Mouse (Mus musculus): ENCODE measurements at regions not wholly inside any gene's neighbourhood (a gene's known extent, or its start where the extent isn't known, plus 50 kb on each side); places are given as distances from the start of the nearest gene placed in this dataset.

GRCm38 (mm10) chr6:127252000-127252721 lies 100.2 kb upstream of the Ccnd2 start:
- DNase-seq (ENCODE audit: low read depth in 2 of 2, low spot score in 2 of 2), result no peak

DNA sequence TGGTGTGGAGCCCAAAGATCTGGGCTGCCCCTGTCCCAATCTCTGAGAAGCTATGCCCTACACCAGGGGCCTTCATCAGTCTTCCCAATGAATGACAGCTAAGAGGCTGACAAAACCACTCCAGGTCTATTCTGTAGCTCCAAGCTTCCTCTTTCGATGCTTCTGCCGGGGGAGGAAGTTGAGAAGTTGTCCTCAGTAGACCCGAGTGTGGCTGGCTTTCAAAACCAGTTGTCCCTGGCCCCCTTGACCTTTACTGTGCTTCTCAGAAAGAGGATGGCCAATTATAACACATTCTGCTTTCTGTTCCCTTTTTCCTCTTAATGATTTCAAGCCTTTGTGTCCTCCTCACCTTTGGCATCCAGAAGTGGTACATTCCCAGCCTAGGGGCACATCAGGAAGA lies 101.9 kb upstream of the Ccnd2 start:
- no peak for DNase-seq (ENCODE audit: low read depth in 2 of 2, low spot score in 2 of 2)

- no peak for DNase-seq (ENCODE audit: low read depth in 2 of 2, low spot score in 2 of 2)
Observed at GRCm38 (mm10) chr6:127263903-127264680, 112.1 kb upstream of the Ccnd2 start.

GRCm38 (mm10) chr6:127265063-127265775 lies 113.2 kb upstream of the Ccnd2 start:
- no peak for DNase-seq (ENCODE audit: low read depth in 2 of 2, low spot score in 2 of 2)

DNA sequence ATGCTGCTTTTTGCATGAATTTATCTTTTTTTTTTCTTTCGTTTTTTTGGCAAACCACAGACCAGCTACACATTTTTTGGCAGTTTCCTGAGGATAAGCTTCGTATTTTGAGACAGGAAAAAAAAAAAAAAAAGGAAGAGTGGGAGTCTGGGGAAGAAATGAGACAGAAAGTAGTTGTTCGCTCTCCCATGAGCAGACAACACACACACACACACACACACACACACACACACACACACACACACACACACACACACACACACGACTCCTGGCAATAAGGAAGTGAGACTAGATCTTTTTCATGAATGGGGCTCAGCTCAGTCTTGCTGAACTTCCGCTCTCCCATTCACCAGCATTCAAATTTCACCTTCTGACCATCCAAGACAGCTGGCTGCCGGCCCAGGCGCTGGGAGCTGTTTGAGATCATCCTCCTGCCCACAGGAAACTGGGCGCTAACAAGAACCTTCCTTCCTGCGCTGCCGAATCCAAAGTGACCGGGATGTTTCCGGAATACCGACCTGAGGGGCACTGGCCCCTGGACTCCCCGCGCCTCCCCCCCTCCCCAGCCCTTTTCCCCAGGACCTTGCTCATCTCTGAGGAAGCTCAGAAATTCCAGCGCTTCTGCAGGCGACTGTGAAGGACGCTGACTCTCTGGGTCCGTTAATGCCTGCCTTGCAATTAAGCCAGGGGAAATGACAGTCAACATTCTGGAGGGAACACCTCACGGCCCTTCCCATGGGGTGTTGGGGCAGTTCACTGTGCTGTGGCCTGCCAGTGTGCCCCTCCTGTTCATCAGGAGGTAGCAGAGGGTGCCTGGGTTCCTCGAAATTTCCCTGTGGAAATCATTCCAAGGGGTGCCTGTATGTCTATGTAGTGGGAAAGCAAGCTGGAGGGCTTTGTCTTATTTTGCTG lies 114.2 kb upstream of the Ccnd2 start:
- peak; percentile 31 to 37 for DNase-seq (ENCODE audit: low read depth in 2 of 2, low spot score in 2 of 2)

DNA sequence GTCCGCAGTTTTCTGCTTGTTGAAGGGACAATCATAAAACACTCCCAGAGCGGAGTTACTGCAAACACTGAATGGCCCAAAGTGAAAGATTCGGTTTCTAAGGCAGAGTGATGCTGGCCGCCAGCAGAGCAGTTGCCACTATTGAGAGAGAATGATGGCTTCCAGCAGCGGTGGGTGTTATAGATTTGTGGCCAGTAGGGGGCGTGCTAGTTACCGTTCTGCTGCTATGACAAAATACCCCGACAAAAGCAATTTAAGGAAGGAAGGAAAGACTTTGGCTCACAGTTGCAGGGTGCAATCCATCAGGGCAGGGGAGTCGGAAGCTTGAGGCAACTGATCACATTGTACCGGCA lies 114.8 kb upstream of the Ccnd2 start:
- peak; percentile 57 to 65 for DNase-seq (ENCODE audit: low read depth in 2 of 2, low spot score in 2 of 2)

DNA sequence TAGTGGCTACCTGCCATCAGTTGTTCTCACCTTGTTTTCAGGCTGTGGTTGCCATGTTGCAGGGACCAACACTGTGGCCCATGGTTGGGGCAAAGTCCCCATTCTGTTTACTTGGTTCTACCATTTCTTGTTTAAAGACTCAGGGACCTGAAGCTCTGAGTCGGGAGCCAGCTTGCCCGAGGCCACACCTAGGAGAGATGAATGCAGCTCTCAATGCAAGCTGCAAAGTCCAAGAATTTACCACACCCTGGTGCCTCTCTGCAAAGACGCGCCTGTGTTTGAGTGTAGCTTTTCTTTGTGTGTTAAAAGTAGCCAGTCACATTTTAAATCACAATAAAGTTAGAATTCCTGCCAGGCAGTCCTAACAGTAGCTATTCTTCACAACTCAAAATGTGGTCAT lies 117.0 kb upstream of the Ccnd2 start:
- no peak for DNase-seq (ENCODE audit: low read depth in 2 of 2, low spot score in 2 of 2)

DNA sequence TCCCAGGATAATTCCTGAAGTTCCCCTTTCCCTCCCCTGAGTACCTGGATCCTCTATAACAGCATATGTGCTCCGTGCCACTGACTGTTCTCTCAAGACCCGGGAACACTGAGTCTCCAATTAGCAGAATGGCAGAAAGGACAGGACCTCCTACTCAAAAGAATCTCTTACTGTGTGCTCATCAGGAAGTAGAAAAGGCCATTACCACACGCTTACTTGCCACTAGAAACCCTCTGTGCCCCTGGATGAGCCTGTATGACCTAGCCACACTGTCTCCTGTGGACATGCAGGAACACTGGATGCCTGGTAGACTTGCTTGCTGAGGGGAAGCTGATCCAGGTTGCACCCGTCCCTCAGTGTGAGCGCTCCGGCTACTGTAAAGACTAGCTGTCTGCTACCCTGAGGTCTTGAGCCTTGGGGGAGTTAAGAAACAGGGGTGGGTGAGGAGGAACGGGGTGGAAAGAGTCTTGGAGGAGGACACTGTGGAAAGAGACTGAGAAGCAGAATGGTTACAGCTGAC lies 117.6 kb upstream of the Ccnd2 start:
- no peak for DNase-seq (ENCODE audit: low read depth in 2 of 2, low spot score in 2 of 2)

DNA sequence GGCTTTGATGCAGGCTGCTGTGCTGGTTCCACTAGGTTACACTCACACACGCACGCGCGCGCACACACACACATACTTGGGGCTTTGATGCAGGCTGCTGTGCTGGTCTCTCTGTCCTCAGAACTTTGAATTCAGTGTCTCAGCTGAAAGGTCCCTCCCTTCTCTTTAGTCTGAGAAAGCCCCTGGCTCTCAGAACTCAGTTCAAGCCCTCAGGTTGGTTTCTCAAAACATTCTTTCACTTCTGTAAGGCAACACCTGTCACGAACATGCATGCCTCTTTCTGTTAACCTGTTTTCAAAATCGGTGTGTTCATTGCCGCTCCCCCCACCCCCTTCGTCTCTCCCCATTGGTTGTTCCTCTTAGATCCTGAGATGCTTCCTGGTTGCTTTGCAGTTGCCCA lies 118.8 kb upstream of the Ccnd2 start:
- no peak for DNase-seq (ENCODE audit: low read depth in 2 of 2, low spot score in 2 of 2)

DNA sequence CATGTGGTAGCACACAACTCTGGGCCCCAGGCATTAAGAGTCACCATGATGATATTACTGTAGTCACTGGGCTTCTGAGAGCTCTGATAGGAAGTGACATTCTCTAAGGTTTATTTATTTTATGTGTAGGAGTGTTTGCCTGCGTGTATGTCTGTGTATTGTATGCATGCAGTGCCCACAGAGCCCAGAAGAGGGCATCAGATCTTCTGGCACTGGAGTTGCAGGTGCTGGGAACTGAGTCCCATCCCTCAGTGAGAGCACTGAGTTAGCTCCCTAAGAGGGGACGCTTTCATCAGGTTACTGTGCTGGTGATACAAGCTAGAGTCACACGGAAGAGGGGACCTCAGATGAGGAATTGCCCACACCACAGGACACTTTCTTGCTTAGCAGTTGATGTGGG lies 119.4 kb upstream of the Ccnd2 start:
- DNase-seq (ENCODE audit: low read depth in 2 of 2, low spot score in 2 of 2), result no peak

GRCm38 (mm10) chr6:127272630-127273029 lies 120.6 kb upstream of the Ccnd2 start:
- peak; percentile 23 to 35 for DNase-seq (ENCODE audit: low read depth in 2 of 2, low spot score in 2 of 2)

DNA sequence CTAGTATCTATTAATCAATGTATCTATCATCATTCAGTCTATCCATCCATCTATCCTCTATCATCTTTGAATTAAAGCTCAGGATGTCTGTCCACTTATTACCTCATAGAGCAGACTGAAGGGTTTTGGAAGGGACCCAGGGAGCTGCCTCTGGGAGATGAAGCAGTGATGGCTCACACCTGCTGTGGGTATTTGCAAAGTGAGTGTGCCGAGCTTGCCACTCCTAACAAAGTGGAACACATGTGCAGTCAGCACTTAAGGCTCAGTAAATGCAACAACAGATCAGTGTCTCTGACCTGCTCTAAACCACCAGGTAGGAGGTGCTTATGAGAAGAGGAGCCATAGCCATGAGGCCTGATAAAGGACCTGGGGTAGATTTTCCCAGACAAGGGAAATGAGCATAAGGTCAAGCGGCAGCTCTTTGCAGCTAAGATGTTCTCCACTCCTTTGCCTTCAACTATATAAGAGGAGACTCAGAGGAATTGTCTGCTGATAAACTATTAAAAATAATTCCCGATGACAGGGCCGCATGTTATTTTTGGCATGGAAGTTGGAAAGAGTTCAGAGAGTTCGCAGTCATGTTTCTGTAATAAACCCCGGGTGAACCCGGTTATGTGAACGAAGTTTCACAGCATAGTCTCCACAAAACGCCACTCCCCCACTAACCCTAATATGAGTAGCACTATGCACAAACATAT lies 122.9 kb upstream of the Ccnd2 start:
- DNase-seq (ENCODE audit: low read depth in 2 of 2, low spot score in 2 of 2), result no peak

DNA sequence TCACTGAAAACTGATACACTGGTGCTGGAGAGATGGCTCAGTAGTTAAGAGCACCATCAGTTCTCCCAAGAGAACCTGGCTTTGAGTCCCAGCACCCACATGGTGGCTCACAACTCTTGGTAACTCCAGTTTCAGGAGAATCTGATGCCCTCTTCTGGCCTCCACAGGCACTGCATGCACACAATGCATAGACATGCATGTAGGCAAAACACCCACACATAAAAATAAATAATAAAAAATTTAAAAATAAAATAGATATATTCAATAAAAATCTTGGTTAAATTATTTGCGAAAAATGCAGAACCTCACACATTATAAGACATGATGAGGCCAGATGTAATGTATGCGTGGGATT lies 123.4 kb upstream of the Ccnd2 start:
- no peak for DNase-seq (ENCODE audit: low read depth in 2 of 2, low spot score in 2 of 2)

DNA sequence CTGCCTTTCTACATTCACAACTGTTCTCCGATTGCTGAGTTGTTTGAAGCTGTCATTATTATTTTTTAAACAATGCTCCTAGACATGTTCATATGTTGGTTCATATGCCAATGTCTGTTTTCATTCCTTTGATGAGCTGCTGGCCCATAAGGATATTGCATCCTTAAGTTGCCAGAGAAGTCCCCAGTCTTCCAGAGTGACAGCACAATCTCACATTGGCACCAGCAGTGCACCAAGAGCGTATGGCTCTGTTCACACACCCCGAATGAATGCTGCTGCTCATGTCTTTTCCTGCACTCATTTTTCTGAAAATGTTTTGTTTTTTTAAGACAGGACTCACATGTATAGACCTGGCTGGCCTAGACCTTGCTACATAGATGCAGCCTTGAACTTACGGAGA lies 124.4 kb upstream of the Ccnd2 start:
- DNase-seq (ENCODE audit: low read depth in 2 of 2, low spot score in 2 of 2), result no peak

DNA sequence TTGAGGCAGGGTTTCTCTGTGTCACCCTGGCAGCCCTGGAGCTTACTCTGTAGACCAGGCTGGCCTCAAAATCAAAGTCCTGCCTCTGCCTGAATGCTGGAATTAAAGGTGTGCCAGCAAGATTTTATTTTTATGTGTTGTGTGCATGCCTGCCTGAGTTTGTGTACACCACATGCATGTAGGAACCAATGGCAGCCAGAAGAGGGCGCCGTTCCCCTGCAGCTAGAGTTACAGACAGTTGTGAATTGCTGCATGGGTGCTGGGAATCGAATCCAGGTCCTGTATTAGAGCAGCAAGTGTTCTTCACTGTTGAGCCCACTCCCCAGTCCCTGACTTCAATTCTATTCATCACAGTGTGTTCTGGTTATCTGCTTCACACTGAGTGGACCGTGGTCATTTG lies 126.4 kb upstream of the Ccnd2 start:
- DNase-seq (ENCODE audit: low read depth in 2 of 2, low spot score in 2 of 2), result no peak

- DNase-seq (ENCODE audit: low read depth in 2 of 2, low spot score in 2 of 2), result no peak
Observed at GRCm38 (mm10) chr6:127284226-127284625, 132.2 kb upstream of the Ccnd2 start.

DNA sequence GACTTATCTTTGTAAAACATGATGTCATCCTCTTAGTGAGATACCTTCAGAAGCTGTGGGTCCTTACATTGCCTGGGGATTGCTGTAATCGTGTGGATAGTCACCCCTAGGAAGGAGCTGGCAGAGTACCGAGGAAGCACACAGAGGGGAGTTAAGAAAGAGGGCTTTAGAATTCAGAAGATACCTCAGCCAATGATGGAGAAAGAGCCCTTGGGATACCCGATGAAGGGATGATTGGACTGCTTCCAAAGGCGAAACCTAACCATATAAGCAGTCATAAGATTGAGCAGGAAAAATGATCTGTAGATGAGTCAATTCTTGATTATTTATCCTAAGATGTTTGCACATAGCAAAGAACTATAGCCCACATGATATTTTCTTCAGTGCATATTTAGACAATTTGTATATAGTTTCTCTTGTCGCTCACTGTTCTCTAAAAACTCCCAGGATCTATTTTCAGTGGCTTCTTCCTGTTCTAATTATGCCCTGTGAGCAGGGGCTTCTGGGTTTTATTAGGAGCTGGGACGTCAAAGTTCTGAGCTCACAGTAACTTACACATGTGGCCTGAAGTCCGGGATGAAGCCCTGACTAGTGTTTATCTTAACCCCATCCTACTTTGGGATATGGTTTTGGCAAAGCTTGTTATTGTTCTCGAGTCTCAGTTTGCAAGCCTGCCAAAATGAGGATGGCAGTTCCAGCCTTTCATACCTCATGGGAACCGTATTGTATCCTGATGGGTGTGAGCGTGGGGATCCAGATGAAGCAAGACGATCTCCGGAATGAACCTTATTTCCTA lies 134.9 kb upstream of the Ccnd2 start:
- DNase-seq (ENCODE audit: low read depth in 2 of 2, low spot score in 2 of 2), result no peak

DNA sequence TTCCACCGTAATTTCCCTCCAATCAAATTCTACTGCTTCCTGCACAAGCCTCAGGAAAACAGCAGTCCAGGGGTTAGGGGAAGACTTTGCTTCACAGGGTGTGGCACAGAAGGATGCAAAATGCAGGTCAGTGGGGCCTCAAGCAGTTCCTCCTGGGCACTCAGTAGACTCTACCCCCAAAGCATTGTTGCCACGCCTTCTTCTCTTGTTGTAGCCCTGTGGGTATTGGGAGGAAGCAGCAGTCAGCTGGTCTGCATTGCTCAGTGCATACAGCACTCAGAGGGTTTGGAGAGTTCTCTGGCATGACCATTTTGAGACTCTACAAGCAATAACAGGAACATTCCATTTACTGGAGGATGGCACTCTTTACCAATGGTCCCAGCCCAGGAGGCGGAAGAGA lies 137.0 kb upstream of the Ccnd2 start:
- DNase-seq (ENCODE audit: low read depth in 2 of 2, low spot score in 2 of 2), result no peak

- DNase-seq (ENCODE audit: low read depth in 2 of 2, low spot score in 2 of 2), result no peak
Observed at GRCm38 (mm10) chr6:127291937-127292336, 139.9 kb upstream of the Ccnd2 start.

DNA sequence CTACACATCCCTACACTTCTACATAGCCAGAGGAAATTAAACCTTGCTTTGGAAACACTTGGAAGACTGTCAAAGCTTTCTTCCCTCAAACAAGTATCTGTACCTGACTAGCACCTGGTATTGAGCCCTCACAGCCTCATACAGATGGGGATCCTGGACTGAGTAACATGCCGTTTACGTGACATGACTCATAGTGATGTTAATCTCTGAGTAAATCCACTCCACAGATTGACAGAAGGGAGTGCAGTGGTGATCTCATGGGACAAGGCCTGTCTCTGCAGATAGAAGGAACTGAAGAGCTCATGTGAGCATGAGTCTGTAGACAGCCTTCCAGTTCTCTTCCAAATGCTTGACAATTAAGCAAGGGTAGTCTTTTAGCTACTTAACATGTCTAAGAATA lies 141.8 kb upstream of the Ccnd2 start:
- DNase-seq (ENCODE audit: low read depth in 2 of 2, low spot score in 2 of 2), result no peak

All from CD8-positive naive resting alpha-beta T cell, adult 2 months (primary cell).